Mouse (Mus musculus): ENCODE data around the gene Vps26c. TPM values are rescaled to one million over a fixed set of nuclear protein-coding genes. Genes with fewer than 3 reads are reported as not detected.
A peak's percentile ranks its signal among the peaks of the same experiment; 100 is the strongest.

The Vps26c gene
- polyA plus RNA-seq, 1 experiment from 2014 or later: 53.9 TPM

DNA sequence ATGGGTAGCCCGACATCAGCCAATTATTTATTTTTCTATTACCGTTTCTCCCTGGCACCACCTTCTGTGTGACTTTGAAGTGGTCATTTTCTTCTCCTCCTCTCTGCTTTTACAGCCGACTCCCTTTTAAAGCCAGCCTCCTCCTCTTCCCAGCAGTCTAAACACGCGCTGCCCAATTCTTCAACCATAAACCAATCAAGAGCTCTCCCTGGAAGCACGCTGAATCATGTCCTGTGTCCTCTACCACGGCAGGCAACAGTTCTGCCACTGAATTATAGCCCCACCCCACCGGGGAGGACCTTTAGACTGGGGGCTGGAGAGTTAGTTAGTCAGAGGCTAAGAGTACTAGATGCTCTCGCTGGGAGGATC is 10.5 kb upstream of the Vps26c start:
- WGBS: 75% methylated on average over 9 of the region's 9 CpGs

GRCm38 (mm10) chr16:94536417-94537158 is 10.0 kb upstream of the Vps26c start:
- Histone ChIP-seq H3K9me3 (no peaks in the 10 kb centered on the region), H3K4me3 (no peak overlapping the region), H3K27ac (replicated peaks) (no peak overlapping the region), H3K4me1 (peaks cover 10% of the 10 kb centered on the region), H3K27me3 (replicated peaks; ENCODE audit: low read depth, poor library complexity, severe bottlenecking) (no peaks in the 10 kb centered on the region), H3K36me3 (replicated peaks) (no peaks in the 10 kb centered on the region)
- 68% methylated on average over 7 of the region's 7 CpGs for WGBS
- DNase-seq (ENCODE audit: low spot score): no peak

More for the DNA sequence above, 10.5 kb upstream of the Vps26c start:
- Histone ChIP-seq H3K27me3 (replicated peaks; ENCODE audit: low read depth, poor library complexity, severe bottlenecking) (no peaks in the 10 kb centered on the region), H3K36me3 (replicated peaks) (no peaks in the 10 kb centered on the region), H3K9me3 (no peaks in the 10 kb centered on the region), H3K4me3 (no peak overlapping the region), H3K4me1 (peaks cover 10% of the 10 kb centered on the region), H3K27ac (replicated peaks) (no peak overlapping the region)
- no peak for DNase-seq (ENCODE audit: low spot score)

GRCm38 (mm10) chr16:94535716-94536115 is 9.1 kb upstream of the Vps26c start:
- no peak for DNase-seq (ENCODE audit: low spot score)
- H3K4me3 ChIP-seq: no peak overlapping the region
- 89% methylated on average over 5 of the region's 5 CpGs for WGBS
- H3K36me3 ChIP-seq (replicated peaks): no peaks in the 10 kb centered on the region
- no peaks in the 10 kb centered on the region for H3K9me3 ChIP-seq
- H3K27ac ChIP-seq (replicated peaks): no peak overlapping the region
- peaks cover 10% of the 10 kb centered on the region for H3K4me1 ChIP-seq
- H3K27me3 ChIP-seq (replicated peaks; ENCODE audit: low read depth, poor library complexity, severe bottlenecking): no peaks in the 10 kb centered on the region

DNA sequence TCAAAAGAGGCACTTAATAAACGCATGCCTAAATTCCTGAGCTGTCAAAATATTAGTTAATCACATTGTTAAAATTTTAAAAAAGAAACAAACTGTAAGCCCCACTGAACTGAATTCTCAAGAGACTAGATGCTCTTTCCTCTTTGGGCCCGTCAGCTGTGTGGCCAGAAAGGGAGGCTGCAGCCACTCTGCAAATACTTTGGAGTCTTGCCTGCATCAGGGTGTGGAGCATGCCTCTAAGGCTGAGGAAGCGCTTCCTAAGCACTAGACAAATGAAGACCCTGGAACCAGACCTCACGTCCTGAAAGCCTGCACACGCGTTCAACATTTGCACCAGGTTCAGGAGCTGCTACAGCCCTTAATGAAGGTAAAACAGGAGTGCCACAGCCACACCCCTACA is 7.0 kb upstream of the Vps26c start:
- WGBS: 78% methylated on average over 6 of the region's 6 CpGs

GRCm38 (mm10) chr16:94531268-94531667 is 4.6 kb upstream of the Vps26c start:
- Histone ChIP-seq H3K9me3 (no peaks in the 10 kb centered on the region), H3K4me1 (peaks cover 11% of the 10 kb centered on the region), H3K4me3 (no peak overlapping the region), H3K36me3 (replicated peaks) (no peaks in the 10 kb centered on the region), H3K27ac (replicated peaks) (no peak overlapping the region), H3K27me3 (replicated peaks; ENCODE audit: low read depth, poor library complexity, severe bottlenecking) (no peaks in the 10 kb centered on the region)
- WGBS: 86% methylated on average over 4 of the region's 4 CpGs
- no peak for DNase-seq (ENCODE audit: low spot score)

More for the DNA sequence above, 7.0 kb upstream of the Vps26c start:
- Histone ChIP-seq H3K27ac (replicated peaks) (no peak overlapping the region), H3K27me3 (replicated peaks; ENCODE audit: low read depth, poor library complexity, severe bottlenecking) (no peaks in the 10 kb centered on the region), H3K9me3 (no peaks in the 10 kb centered on the region), H3K4me1 (peaks cover 10% of the 10 kb centered on the region), H3K4me3 (no peak overlapping the region), H3K36me3 (replicated peaks) (no peaks in the 10 kb centered on the region)
- DNase-seq (ENCODE audit: low spot score): no peak

- 63% methylated on average over 3 of the region's 3 CpGs for WGBS
- Histone ChIP-seq H3K9me3 (no peaks in the 10 kb centered on the region), H3K4me3 (peak overlapping the region; percentile 87), H3K27ac (replicated peaks) (peak overlapping the region; percentile 93), H3K27me3 (replicated peaks; ENCODE audit: low read depth, poor library complexity, severe bottlenecking) (no peaks in the 10 kb centered on the region), H3K36me3 (replicated peaks) (no peaks in the 10 kb centered on the region), H3K4me1 (peaks cover 27% of the 10 kb centered on the region)
- DNase-seq (ENCODE audit: low spot score): no peak
Observed at GRCm38 (mm10) chr16:94527546-94527945, 916 bp upstream of the Vps26c start.

- Histone ChIP-seq H3K27ac (replicated peaks) (peak overlapping the region; percentile 93), H3K27me3 (replicated peaks; ENCODE audit: low read depth, poor library complexity, severe bottlenecking) (no peaks in the 10 kb centered on the region), H3K4me1 (peaks cover 27% of the 10 kb centered on the region), H3K9me3 (no peaks in the 10 kb centered on the region), H3K4me3 (peak overlapping the region; percentile 87), H3K36me3 (replicated peaks) (no peaks in the 10 kb centered on the region)
- DNase-seq (ENCODE audit: low spot score): no peak
- 10% methylated on average over 13 of the region's 13 CpGs for WGBS
Observed at GRCm38 (mm10) chr16:94527152-94527534, 513 bp upstream of the Vps26c start.

DNA sequence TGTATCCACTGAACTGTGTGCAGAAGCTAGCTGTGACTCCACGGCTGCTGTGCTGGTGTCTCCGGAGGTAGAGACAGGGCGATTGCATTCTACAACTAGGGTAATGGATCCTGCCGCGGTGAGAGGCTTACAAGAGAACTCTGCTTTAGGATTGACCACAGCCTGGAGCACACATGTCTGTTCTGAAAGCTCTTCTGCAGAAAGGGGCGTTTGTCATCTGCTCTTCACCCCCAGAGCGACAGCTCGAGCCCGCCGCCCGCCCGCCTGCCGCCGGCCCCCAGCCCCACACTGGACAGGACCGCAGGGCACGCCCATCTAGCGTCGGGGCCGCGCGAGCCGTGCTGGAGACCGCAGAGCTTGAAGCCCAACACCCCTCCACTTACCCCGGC is 681 bp downstream of the Vps26c start:
- H3K9me3 ChIP-seq: no peaks in the 10 kb centered on the region
- H3K36me3 ChIP-seq (replicated peaks): no peaks in the 10 kb centered on the region
- WGBS: under 1% methylated on average over 24 of the region's 24 CpGs
- peak overlapping the region; percentile 93 for H3K27ac ChIP-seq (replicated peaks)
- H3K4me1 ChIP-seq: peaks cover 27% of the 10 kb centered on the region
- peak overlapping the region; percentile 87 for H3K4me3 ChIP-seq
- no peaks in the 10 kb centered on the region for H3K27me3 ChIP-seq (replicated peaks; ENCODE audit: low read depth, poor library complexity, severe bottlenecking)
- no peak for DNase-seq (ENCODE audit: low spot score)

- peak overlapping the region; percentile 87; the same call in 1 of the 2 replicates for H3K4me3 ChIP-seq
- H3K36me3 ChIP-seq (replicated peaks): no peaks in the 10 kb centered on the region
- peaks cover 33% of the 10 kb centered on the region for H3K4me1 ChIP-seq
- no peaks in the 10 kb centered on the region for H3K27me3 ChIP-seq (replicated peaks; ENCODE audit: low read depth, poor library complexity, severe bottlenecking)
- WGBS: 80% methylated on average over 9 of the region's 9 CpGs
- H3K27ac ChIP-seq (replicated peaks): no peak overlapping the region
- no peak for DNase-seq (ENCODE audit: low spot score)
- no peaks in the 10 kb centered on the region for H3K9me3 ChIP-seq
Observed at GRCm38 (mm10) chr16:94524691-94525090, 1.9 kb downstream of the Vps26c start.

DNA sequence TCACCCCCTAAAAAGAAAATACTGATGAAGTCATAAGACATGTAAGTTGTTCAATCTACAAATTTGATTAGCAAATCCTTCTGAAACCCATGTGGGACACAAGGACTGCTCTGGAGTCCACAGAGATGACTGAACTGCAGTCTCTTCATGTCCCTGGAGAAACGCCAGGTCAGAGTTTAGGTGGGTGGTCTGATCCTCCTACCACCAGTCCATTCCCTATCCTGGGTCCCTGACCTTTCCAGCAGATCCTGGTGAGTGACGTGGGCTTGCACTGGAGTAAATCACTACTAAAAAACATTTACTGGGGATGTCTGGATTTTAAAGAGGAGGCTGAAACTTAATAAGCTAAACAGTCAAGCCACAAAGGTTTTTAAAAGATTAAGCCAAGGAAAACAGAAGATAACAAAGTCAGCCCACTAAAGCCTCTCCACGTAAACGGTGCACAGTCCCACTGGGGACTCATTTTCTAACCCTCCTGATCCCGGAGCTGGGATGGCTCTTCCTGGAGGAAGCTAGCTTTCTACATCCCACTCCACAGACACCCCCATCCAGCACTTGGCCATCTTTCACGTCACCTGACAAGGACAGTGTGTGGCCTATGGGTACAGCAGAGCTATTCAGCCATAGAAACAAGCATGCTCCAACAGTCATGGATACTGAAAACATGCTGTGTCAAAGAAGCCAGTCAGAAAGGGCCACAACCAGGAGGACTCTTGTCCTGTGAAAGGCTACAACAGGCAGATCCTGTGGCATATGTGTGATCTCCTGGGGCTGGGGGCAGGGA is 2.8 kb downstream of the Vps26c start:
- no peak overlapping the region for H3K27ac ChIP-seq (replicated peaks)
- H3K9me3 ChIP-seq: no peaks in the 10 kb centered on the region
- DNase-seq (ENCODE audit: low spot score): no peak
- no peaks in the 10 kb centered on the region for H3K36me3 ChIP-seq (replicated peaks)
- WGBS: 68% methylated on average over 6 of the region's 6 CpGs
- H3K4me3 ChIP-seq: 0 out of 2 replicates have a peak overlapping the region, but pooled peaks have one; percentile 3
- H3K27me3 ChIP-seq (replicated peaks; ENCODE audit: low read depth, poor library complexity, severe bottlenecking): no peaks in the 10 kb centered on the region
- H3K4me1 ChIP-seq: peaks cover 41% of the 10 kb centered on the region

DNA sequence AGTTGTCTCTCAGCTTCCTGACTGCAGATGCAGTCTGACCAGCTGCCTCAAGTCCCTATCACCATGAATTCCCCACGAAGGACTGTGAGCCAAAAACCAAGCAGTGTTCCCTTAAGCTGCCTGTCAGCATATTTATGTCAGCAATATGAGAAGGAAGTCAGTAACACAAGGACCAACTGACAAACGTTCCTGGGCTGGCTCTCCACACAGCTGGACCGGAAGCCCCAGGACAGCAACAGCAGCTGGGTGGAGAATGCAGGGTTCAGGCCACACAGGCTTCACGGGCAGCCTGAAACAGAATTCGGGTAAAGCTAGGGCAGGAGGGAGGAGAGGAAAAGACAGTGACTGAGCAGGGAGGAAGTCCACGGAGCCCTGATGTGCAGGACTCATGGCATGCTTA is 7.6 kb downstream of the Vps26c start:
- Histone ChIP-seq H3K4me3 (no peak overlapping the region), H3K27ac (replicated peaks) (no peak overlapping the region), H3K9me3 (no peaks in the 10 kb centered on the region), H3K36me3 (replicated peaks) (peaks cover 14% of the 10 kb centered on the region), H3K27me3 (replicated peaks; ENCODE audit: low read depth, poor library complexity, severe bottlenecking) (no peaks in the 10 kb centered on the region), H3K4me1 (peaks cover 22% of the 10 kb centered on the region)
- 59% methylated on average over 6 of the region's 6 CpGs for WGBS
- DNase-seq (ENCODE audit: low spot score): no peak

DNA sequence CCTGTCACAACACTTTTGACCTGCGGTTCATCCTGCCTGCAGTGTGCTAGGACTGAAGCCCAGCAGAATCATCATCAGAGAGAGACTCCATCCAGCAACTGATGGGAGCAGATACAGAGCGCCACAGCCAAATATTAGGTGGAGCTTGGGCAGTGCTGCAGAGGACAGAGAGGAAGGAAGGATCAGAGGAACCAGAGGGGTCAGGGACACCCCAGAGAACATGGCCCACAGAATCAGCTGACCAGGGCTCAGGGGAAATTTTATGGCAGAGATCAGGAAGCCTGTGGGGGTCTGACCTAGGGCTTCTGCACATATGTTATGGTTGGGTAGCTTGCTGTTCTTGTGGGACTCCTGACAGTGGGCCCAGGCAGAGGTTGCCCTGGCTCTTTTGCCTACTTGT is 9.0 kb downstream of the Vps26c start:
- Histone ChIP-seq H3K4me3 (no peak overlapping the region), H3K36me3 (replicated peaks) (peaks cover 22% of the 10 kb centered on the region), H3K9me3 (no peaks in the 10 kb centered on the region), H3K27ac (replicated peaks) (no peak overlapping the region), H3K27me3 (replicated peaks; ENCODE audit: low read depth, poor library complexity, severe bottlenecking) (no peaks in the 10 kb centered on the region), H3K4me1 (peaks cover 16% of the 10 kb centered on the region)
- no peak for DNase-seq (ENCODE audit: low spot score)
- 93% methylated on average over 2 of the region's 2 CpGs for WGBS

- peaks cover 74% of the 10 kb centered on the region for H3K36me3 ChIP-seq (replicated peaks)
- DNase-seq (ENCODE audit: low spot score): no peak
- no peaks in the 10 kb centered on the region for H3K9me3 ChIP-seq
- no peak overlapping the region for H3K4me3 ChIP-seq
- no peaks in the 10 kb centered on the region for H3K4me1 ChIP-seq
- WGBS: 80% methylated on average over 2 of the region's 2 CpGs
- no peaks in the 10 kb centered on the region for H3K27me3 ChIP-seq (replicated peaks; ENCODE audit: low read depth, poor library complexity, severe bottlenecking)
- no peak overlapping the region for H3K27ac ChIP-seq (replicated peaks)
Observed at GRCm38 (mm10) chr16:94509983-94510382, 16.6 kb downstream of the Vps26c start.

All from embryonic facial prominence, embryonic 10.5 days (tissue).